Mouse (Mus musculus): ENCODE data around the gene Atp2b4. TPM values are rescaled to one million over a fixed set of nuclear protein-coding genes. Genes with fewer than 3 reads are reported as not detected.

The Atp2b4 gene
- polyA plus RNA-seq, 1 experiment, result 8.0 TPM

DNA sequence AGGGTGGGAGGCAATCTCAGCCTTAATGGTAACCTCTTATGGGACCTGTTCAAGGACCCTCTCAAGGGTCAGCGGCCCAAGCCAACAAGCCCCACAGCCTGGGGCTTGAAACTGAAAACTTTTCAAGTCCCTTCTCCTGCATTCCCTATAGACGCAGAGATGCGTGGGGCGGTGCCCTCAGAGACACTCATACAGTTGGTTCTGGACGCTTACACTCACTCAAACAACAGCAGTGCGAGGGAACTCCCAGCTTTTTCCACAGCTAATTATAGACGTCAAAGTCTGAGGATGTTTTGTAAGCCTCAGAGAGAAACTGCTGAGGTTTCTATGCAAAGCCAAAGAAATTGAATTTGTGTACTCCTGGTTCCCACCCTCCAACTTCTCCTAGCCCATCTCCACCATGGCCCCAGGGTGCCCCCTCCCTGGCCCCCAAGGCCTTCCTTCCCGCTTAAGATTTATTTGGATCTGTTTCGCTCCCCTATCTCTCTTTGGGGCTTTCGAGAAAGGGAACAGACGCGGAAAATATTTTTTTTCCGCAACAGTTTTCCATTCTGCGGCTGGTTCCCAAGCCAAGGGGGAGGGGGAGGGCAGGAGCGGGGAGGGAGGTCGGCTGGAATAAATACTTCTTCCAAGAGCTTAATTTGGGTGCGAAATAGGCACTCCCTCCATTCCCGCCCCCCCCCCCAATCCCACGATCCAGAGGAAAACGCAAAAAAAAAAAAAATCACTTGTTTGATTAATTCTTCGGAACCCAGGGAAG lies 975 bp downstream of the Atp2b4 start:
- WGBS, result 4% methylated on average over 21 of the region's 21 CpGs
- Histone ChIP-seq H3K27me3 (ENCODE audit: control insufficient read depth, insufficient read depth, low read length) (no peaks in the 10 kb centered on the region; the same call in 1 of the 2 replicates), H3K27ac (ENCODE audit: insufficient read depth, low read length) (peak overlapping the region; percentile 29; the same call in 1 of the 2 replicates), H3K4me3 (ENCODE audit: extremely low read depth, insufficient read depth, insufficient read length) (peak overlapping the region; percentile 25), H3K36me3 (ENCODE audit: control insufficient read depth, insufficient read depth, low read length) (no peaks in the 10 kb centered on the region), H3K4me1 (ENCODE audit: control insufficient read depth, insufficient read depth, insufficient read length) (peaks cover 10% of the 10 kb centered on the region; the same call in 1 of the 2 replicates)
- TF ChIP-seq POLR2A (IDR thresholded peaks at IDR 0.05; ENCODE audit: low read depth, low read length), result no peak
- no peak for TF ChIP-seq CTCF (IDR thresholded peaks at IDR 0.05; ENCODE audit: extremely low read depth, insufficient read depth, insufficient read length, insufficient replicate concordance)
- no peak for DNase-seq (ENCODE audit: low read depth in 1 of 2, low spot score in 2 of 2)

DNA sequence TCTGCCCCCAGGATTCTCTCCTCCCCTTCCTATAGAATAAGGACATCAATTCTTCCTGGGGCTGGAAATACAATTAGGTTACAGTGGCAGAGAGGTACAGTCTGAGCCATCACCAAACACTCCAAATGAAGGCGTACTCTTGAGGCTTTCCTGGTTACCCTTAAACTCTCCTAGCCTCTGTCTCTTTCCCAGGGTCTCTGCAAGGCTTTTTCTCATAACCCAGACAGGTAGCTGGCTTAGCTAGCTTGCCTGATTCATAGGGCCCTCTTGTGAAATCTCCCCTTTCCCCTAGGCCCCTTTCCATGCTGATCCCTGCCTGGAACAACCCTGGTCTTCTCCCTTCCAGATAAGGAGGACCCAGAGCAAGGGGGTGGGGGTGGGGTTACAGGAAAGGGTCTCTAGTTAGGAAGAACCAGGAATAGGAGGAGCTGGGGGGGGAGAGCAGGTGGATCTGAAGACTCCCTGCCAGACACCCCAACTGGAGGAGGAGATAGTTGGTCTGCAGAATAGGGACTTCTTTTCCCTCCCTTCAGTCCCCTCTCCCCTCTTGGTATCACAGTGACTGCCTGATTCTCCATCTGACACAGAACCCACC lies 1.9 kb downstream of the Atp2b4 start:
- peaks cover 10% of the 10 kb centered on the region; the same call in 1 of the 2 replicates for H3K4me1 ChIP-seq (ENCODE audit: control insufficient read depth, insufficient read depth, insufficient read length)
- peak overlapping the region; percentile 25; the same call in 1 of the 2 replicates for H3K4me3 ChIP-seq (ENCODE audit: extremely low read depth, insufficient read depth, insufficient read length)
- TF ChIP-seq POLR2A (IDR thresholded peaks at IDR 0.05; ENCODE audit: low read depth, low read length) (no peak), CTCF (IDR thresholded peaks at IDR 0.05; ENCODE audit: extremely low read depth, insufficient read depth, insufficient read length, insufficient replicate concordance) (no peak)
- H3K36me3 ChIP-seq (ENCODE audit: control insufficient read depth, insufficient read depth, low read length), result no peaks in the 10 kb centered on the region
- H3K27me3 ChIP-seq (ENCODE audit: control insufficient read depth, insufficient read depth, low read length), result no peaks in the 10 kb centered on the region; the same call in 1 of the 2 replicates
- H3K27ac ChIP-seq (ENCODE audit: insufficient read depth, low read length), result peak overlapping the region; percentile 29; the same call in 1 of the 2 replicates
- no peak for DNase-seq (ENCODE audit: low read depth in 1 of 2, low spot score in 2 of 2)
- WGBS, result 24% methylated on average over 1 of the region's 1 CpGs

DNA sequence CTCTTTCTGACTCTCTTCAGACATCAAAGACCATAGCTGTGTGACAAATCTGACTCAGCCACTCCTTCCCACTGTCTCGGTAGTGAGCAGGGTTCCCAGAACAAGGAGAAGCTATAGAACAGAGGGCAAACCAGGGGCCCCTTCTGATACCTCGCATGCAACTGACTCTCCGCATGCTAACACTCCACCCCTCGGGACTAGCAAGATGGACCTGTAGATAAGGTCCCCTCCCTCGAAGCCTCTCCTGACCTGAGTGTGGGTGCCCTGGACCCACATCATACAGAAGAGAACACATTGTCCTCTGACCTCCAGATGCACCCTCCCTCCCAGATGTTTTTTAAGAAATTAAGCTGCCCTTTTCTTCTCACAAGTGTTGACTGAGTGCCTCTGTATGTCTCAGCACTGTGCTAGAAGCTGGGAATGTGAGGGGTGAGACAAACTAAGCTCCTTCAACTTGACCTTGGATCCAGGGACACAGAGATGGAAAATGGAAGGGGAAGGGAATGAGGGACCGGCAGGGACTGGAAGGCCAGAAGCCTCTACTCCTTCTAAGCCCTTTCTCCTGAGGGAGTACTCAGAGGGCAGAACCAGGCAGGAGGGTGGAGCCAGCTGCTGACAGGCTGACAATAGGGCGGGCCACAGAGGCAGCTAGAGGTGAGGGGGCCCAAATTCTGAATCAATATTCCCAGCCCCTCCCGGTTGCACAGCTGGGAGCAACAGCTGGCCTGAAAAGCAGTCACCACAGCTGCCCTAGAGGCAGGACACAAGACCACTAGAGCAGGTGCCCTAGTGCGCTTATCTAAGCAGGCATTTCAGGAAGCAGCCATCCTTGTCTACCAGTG lies 2.6 kb downstream of the Atp2b4 start:
- Histone ChIP-seq H3K27ac (ENCODE audit: insufficient read depth, low read length) (peak overlapping the region; percentile 4; the same call in 1 of the 2 replicates), H3K36me3 (ENCODE audit: control insufficient read depth, insufficient read depth, low read length) (no peaks in the 10 kb centered on the region), H3K27me3 (ENCODE audit: control insufficient read depth, insufficient read depth, low read length) (no peaks in the 10 kb centered on the region; the same call in 1 of the 2 replicates), H3K4me1 (ENCODE audit: control insufficient read depth, insufficient read depth, insufficient read length) (peaks cover 10% of the 10 kb centered on the region; the same call in 1 of the 2 replicates), H3K4me3 (ENCODE audit: extremely low read depth, insufficient read depth, insufficient read length) (0 out of 2 replicates have a peak overlapping the region, but pooled peaks have one; percentile 10)
- WGBS, result 21% methylated on average over 9 of the region's 9 CpGs
- DNase-seq (ENCODE audit: low read depth in 1 of 2, low spot score in 2 of 2), result no peak
- TF ChIP-seq CTCF (IDR thresholded peaks at IDR 0.05; ENCODE audit: extremely low read depth, insufficient read depth, insufficient read length, insufficient replicate concordance), result no peak
- no peak for TF ChIP-seq POLR2A (IDR thresholded peaks at IDR 0.05; ENCODE audit: low read depth, low read length)

DNA sequence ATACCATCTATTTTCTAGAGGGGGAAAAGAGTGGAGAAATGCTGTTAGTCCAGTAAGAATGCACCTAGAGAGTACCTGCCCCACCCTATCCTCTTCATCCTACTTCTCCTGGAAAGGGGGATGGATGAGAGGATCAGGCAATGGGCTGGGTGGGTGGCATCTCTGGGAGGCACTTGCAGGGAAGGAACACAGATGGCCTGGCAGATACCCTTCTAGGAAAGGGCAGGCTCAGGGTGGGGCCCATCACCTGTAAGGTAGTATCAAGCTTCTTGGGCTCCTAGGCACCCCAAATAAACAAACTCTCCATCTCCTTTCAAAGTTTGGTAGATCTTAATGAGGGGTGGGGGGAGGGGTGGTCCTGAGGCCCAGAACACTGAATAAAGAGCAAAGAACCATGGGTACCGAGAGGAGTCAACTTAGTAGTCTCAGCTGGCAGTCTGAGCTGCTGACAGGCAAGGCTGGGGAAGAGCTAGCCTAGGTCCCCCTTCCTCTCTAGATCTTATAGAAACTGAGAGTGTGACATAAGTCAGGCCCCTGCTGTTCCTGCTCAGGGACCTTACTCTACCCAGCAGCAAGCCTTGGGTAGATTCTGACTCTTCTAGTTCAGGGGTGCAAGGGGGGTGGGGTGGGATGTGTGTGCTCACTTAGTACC lies 3.4 kb downstream of the Atp2b4 start:
- 44% methylated on average over 1 of the region's 1 CpGs for WGBS
- DNase-seq (ENCODE audit: low read depth in 1 of 2, low spot score in 2 of 2), result no peak
- Histone ChIP-seq H3K4me1 (ENCODE audit: control insufficient read depth, insufficient read depth, insufficient read length) (peaks cover 10% of the 10 kb centered on the region; the same call in 1 of the 2 replicates), H3K27ac (ENCODE audit: insufficient read depth, low read length) (no peak overlapping the region; the same call in 1 of the 2 replicates), H3K36me3 (ENCODE audit: control insufficient read depth, insufficient read depth, low read length) (no peaks in the 10 kb centered on the region), H3K27me3 (ENCODE audit: control insufficient read depth, insufficient read depth, low read length) (no peaks in the 10 kb centered on the region; the same call in 1 of the 2 replicates), H3K4me3 (ENCODE audit: extremely low read depth, insufficient read depth, insufficient read length) (no peak overlapping the region)
- TF ChIP-seq POLR2A (IDR thresholded peaks at IDR 0.05; ENCODE audit: low read depth, low read length), result no peak
- no peak for TF ChIP-seq CTCF (IDR thresholded peaks at IDR 0.05; ENCODE audit: extremely low read depth, insufficient read depth, insufficient read length, insufficient replicate concordance)

DNA sequence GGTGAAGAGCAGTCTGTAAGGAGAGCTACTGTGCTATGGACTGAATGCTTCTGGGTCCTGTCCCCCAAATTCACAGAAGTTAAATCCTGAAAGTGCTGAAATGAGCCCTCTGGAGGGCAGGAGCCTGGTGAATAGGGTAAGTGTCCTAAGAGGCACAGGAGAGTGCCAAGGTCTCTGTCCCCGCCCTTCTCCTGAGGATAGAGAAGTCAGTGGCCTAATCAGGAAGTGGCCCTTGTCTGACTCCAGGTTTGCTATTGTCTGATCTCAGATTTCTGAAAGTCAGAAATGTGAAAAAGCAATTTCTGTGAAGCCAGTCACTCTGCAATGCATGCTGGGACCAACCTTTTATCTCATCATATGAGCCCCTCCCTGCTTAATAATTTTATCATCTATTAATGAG lies 7.2 kb downstream of the Atp2b4 start:
- Histone ChIP-seq H3K4me1 (ENCODE audit: control insufficient read depth, insufficient read depth, insufficient read length) (no peaks in the 10 kb centered on the region), H3K27me3 (ENCODE audit: control insufficient read depth, insufficient read depth, low read length) (no peaks in the 10 kb centered on the region), H3K27ac (ENCODE audit: insufficient read depth, low read length) (no peak overlapping the region), H3K36me3 (ENCODE audit: control insufficient read depth, insufficient read depth, low read length) (no peaks in the 10 kb centered on the region), H3K4me3 (ENCODE audit: extremely low read depth, insufficient read depth, insufficient read length) (no peak overlapping the region)
- TF ChIP-seq POLR2A (IDR thresholded peaks at IDR 0.05; ENCODE audit: low read depth, low read length) (no peak), CTCF (IDR thresholded peaks at IDR 0.05; ENCODE audit: extremely low read depth, insufficient read depth, insufficient read length, insufficient replicate concordance) (no peak)
- WGBS, result 69% methylated on average over 1 of the region's 1 CpGs
- DNase-seq (ENCODE audit: low read depth in 1 of 2, low spot score in 2 of 2), result no peak

DNA sequence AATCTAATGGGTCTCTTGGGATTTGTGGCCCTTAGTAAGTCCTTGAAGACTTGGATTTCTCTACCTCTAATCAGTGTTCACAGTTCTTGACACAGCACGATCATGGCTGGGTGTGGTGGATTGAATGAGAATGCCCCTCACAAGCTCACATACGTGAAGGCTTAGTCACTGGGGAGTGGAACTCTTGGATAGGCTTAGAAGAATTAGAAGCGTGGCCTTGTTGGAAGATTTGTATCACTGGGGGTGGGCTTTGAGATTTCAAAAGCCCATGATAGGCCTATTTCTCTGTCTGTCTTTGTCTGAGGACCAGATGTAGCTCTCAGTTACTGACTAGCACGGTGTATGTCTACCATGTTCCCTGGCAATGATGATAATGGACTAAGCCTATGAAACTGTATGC lies 10.8 kb downstream of the Atp2b4 start:
- Histone ChIP-seq H3K4me3 (ENCODE audit: extremely low read depth, insufficient read depth, insufficient read length) (no peak overlapping the region), H3K36me3 (ENCODE audit: control insufficient read depth, insufficient read depth, low read length) (no peaks in the 10 kb centered on the region), H3K27ac (ENCODE audit: insufficient read depth, low read length) (no peak overlapping the region), H3K4me1 (ENCODE audit: control insufficient read depth, insufficient read depth, insufficient read length) (no peaks in the 10 kb centered on the region), H3K27me3 (ENCODE audit: control insufficient read depth, insufficient read depth, low read length) (no peaks in the 10 kb centered on the region)
- WGBS, result 94% methylated on average over 4 of the region's 4 CpGs
- no peak for DNase-seq (ENCODE audit: low read depth in 1 of 2, low spot score in 2 of 2)
- TF ChIP-seq CTCF (IDR thresholded peaks at IDR 0.05; ENCODE audit: extremely low read depth, insufficient read depth, insufficient read length, insufficient replicate concordance) (no peak), POLR2A (IDR thresholded peaks at IDR 0.05; ENCODE audit: low read depth, low read length) (no peak)
